Mouse (Mus musculus) left cerebral cortex, adult 18-20 months (tissue): ENCODE results near the gene Car12. TPM values are rescaled to one million over a fixed set of nuclear protein-coding genes. Genes with fewer than 3 reads are reported as not detected.

Experiments used
- DNase-seq, 2 experiments: peaks; one replicate each; pipeline ENCODE4 v3.0.0; 2021 to 2022; ENCODE audit warnings: low spot score in 2 of 2, mixed read lengths in 1 of 2
- long read RNA-seq, 2 experiments: library from polyadenylated mRNA; stranded (forward); transcript quantifications; one replicate each; pipeline ENCODE4 v2.0.0; 2021
- total RNA-seq, 2 experiments: library from RNA; stranded (reverse); gene quantifications; 2 replicates each; pipeline ENCODE4 v1.2.3; 2021

Gene Car12
- total RNA-seq: 10 to 100 TPM; 15.5 to 20.4 TPM
- long read RNA-seq, experiment 1, transcript Car12-202 (10 exons, 3,639 nt): major isoform, 9 of 12 reads
- long read RNA-seq, experiment 1, partial matches to known transcripts: 0 of 12 reads
- long read RNA-seq, experiment 1, other reads (novel, unspliced or antisense): 3 of 12 reads
- long read RNA-seq, experiment 2, partial matches to known transcripts: 1 of 4 reads
- long read RNA-seq, experiment 2, other reads (novel, unspliced or antisense): 2 of 4 reads

DNA sequence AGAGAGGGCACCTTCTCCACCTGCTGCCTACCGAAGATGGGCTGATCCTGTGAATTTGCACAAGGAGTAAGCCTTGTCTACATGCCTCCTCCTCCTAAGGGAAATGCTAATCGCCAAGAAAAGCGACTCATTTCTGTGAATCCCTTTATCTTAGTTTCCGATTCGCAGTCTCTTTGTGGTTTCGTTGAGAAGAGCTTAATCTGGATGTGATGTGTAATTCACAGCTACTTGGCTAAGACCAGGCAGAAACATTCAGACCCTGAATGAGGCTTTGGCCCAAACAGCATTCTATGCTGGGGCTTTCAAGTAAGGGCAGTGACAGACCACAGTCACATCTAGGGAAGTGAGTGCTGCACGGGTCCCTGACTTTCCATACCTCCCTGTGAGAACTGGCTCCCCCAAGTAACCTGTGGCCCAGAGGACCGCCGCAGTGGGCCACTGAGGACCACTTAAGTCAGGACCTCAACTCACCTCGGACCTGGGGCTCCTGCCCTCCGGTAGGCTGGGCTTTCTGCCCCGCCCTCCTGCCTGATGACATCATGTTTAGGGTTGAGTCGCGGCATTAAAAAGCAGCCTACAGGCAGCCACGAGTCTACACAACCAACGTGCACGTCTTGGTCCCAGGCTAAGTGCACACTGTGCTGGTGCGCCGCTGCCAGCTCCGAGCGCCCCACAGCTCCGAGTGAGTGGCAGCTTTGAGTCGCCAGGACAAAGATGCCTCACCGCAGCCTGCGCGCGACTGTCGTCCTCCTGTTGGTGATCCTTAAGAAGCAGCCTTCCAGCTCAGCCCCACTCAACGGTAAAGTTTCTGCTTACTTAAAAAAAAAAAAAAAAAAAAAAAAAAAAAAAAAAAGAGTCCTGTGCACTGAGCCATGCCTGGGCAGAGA, at the start of gene Car12:
Car12 (plus strand) TSS at position 552 of the 887 bp plus-strand sequence.
- DNase-seq: peak; percentile 11 to 12

DNA sequence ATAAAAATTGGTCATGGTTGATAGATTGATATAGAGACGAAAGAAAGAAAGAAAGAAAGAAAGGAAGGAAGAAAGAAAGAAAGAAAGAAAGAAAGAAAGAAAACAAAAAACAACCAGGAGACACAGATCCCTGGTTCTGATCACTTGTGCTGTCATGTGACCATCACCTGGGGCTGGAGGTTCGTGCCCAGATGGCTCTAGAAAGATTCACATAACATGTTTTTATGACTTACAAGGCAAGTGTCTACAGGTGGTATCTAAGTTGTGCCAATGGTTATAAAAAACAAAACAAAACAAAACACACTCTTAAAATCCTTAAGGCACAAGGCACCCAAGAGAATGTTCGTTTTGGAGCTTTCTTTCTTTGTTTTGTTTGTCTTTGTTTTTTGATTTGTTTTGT, 49.7 kb upstream of the Car12 start:
- DNase-seq: no peak

DNA sequence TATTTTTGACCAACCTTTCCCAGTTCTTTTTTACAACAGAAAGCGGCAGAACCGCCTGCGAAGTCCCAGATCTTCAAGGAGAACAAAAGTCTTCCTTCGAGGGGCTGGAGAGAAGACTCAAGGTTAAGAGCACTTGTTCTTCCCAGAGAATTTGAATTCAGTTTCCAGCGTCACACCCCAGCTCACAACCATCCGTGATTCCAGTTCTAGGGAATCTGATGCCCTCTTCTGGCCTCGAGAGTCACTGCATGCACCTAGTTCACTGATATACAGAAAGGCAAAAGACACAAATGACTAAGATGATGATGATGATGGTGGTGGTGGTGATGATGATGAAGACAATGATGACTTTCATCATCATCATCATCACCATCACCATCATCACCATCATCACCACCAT, 48.9 kb upstream of the Car12 start:
- no peak for DNase-seq

DNA sequence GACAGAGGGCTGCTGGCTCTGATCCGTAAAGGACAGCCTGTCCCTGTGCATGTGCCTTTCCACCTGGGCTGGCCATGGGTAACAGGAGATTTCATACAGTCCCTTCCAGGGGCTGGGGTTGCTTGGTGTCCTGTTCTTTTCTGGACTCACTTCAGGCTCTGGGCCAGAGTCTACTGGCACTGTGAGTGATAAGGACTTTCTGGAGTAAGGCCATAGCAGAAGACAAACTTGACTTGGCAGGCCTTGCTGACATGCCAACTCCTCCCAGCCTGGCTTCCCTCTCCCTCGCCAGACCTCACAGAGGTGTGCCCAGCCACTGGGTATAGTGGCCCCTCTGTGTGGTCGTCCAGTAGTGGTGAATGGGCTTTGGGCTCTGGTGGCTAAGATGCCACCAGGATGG, 47.3 kb upstream of the Car12 start:
- DNase-seq: no peak

- no peak for DNase-seq
Measured at GRCm38 (mm10) chr9:66667046-66667445, 46.4 kb upstream of the Car12 start.

- DNase-seq: no peak
Measured at GRCm38 (mm10) chr9:66667868-66668267, 45.6 kb upstream of the Car12 start.

- no peak for DNase-seq
Measured at GRCm38 (mm10) chr9:66669561-66670078, 43.9 kb upstream of the Car12 start.

DNA sequence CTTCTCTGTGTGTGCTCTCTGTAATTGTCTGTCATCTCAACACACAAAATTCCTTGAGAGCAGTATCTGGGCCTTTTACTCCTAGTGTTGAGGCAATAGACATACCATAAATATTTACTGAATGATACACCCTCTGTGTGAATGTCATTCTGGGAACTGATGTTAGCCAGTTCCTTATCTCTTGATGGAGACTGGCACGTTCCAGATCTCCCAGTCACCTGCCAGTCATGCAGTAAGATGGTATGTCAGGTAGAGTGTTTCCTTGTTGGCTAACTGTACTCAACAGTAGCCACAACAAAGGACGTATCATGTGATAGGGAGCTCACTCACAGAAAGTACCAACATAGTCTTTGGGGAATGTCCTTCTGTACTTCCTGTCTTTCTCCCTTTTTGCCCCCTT, 39.7 kb upstream of the Car12 start:
- DNase-seq: no peak

GRCm38 (mm10) chr9:66675566-66675965, 37.9 kb upstream of the Car12 start:
- no peak for DNase-seq

DNA sequence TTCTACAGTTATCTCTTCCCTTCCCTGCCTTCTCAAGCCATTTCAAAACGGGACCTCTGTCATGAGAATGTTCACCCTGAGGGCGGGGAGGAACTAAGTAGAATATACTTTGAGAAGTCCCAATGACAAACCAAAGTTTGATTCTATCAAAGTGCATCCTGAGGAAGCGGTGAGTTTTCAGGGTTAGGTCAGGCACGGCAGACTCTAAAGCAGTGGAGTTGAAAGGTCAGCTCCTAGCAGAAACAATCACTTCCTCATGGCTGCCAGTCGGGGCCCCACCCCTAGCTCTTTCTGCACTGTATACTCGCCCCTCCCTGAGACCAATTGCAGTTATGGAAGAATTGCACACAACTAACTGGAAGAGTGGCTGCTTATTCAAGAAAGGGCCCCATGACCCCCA, 33.4 kb upstream of the Car12 start:
- DNase-seq: no peak

DNA sequence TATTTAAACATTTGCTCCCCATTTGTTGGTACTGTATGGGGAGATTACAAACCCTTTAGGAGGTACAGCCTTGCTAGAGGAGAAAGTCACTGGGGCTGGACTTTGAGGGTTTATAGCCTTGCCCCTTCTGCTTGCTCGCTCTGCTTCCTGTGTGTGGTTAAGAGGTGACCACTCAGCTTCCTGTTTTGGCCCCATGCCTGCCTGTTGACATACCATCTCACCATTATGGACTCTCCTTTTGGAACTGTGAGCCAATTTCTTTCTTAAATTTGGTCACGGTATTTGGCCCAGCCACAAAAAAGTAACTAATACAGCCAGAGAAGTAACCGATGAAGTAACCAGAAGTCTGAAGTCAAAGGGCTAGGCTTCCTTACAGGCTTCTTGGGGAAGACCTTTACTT, 30.7 kb upstream of the Car12 start:
- DNase-seq: no peak

GRCm38 (mm10) chr9:66685730-66686129, 27.8 kb upstream of the Car12 start:
- no peak for DNase-seq

- no peak for DNase-seq
Measured at GRCm38 (mm10) chr9:66687713-66688112, 25.8 kb upstream of the Car12 start.

GRCm38 (mm10) chr9:66691683-66692305, 21.7 kb upstream of the Car12 start:
- no peak for DNase-seq

DNA sequence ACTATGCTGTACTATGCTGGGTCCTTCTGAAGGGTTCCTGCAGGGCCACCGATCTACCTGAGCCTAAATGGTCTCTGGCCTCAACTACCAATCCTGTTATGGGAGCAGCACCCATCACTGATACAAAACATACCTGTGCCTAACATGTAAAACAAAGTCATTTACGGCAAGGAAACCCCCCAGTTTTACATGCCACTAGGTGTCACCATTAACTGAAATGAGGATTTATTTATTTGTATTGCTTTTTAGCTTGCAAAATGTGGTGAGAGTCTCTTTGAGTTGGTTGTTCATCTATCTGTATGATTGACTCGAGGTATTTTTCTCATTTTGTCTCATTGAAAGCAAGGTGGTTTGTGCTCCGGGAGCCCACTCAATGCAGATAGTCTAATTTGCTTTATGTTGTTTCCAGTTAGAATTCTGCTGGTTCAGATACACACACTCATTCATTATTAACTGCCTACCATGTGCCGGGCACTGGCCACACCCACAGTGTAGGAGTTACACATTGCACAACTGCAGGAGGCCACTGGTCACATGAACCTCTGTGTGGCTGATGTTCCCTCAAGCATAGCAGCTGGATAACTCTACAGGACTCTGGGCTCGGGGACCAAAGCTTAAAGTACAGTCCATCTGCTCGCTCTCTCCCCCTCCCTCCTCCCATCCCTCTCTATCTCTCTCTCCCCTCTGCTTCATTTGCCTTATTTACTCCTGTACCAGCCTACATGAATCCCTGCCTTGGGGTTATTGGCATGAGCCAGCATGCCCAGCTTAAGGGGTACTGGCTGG, 15.9 kb upstream of the Car12 start:
- DNase-seq: no peak

- DNase-seq: no peak
Measured at GRCm38 (mm10) chr9:66699748-66700147, 13.7 kb upstream of the Car12 start.

DNA sequence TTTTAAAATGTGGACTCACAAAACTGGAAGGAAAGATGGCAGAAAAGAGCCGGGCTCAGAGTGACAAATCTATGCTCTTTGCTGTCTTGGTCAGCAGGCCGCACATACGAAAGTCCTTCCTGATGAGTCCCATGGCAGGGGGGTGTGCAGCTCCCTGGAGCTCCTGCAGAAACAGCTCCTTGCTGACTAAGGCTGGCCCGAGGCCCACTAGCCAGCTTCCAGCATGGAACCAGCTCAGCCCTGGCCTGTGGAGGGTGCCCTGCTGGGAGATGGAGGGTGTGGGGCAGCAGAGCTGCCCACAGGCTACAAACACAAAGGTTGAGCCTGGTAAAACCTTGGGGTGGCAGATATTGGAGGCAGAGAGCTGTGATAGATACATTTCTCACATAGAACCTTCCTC, 10.5 kb upstream of the Car12 start:
- no peak for DNase-seq

DNA sequence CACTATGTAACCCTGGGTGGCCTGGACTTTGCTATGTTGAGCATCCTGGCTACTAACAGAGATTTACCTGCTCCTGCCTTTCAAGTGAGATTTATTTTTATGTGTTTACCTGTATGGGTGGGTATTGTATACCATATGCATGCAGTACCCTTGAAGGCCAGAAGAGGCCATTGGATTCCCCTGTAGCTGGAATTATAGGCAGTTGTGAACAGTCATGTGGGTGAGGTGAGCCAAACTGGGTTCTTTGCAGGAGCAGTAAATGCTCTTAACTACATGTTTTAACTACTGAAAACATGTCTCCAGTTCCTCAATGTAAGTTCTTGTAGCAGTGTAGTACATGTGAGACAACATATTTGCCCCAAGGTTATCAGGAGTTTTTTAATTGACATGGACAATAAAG, 8.1 kb upstream of the Car12 start:
- no peak for DNase-seq

GRCm38 (mm10) chr9:66705766-66706165, 7.7 kb upstream of the Car12 start:
- DNase-seq: peak; percentile 71 to 88

- peak in 1 of 2 experiments; percentile 20 for DNase-seq
Measured at GRCm38 (mm10) chr9:66708054-66708772, 5.3 kb upstream of the Car12 start.
